Mouse (Mus musculus) stomach, postnatal 0 days (tissue): ENCODE measurements around the gene Cdkn2a. TPM values are rescaled to one million over a fixed set of nuclear protein-coding genes. Genes with fewer than 3 reads are reported as not detected.

ENCODE experiments used
- ATAC-seq: fragments of 200-750 bp; cut with Nextera tagmentation; 2 replicates; pipeline ENCODE4 v1.8.0; 2017; ENCODE audit not compliant: low FRiP score, low TSS enrichment
- DNase-seq: peaks from one replicate; pipeline ENCODE4 v3.0.0-alpha.2; 2016; ENCODE audit warnings: low spot score
- H3K27ac ChIP-seq: fragments of 300-500 bp; sonication (generic); replicated peaks from 2 replicates; pipeline ENCODE4 v1.5.1; 2014; ENCODE audit warnings: mild to moderate bottlenecking, control low read depth
- H3K27me3 ChIP-seq: fragments of 300-500 bp; sonication (generic); 2 replicates; pipeline ENCODE4 v1.6.1; 2014; ENCODE audit warnings: low read length; ENCODE audit not compliant: control insufficient read depth, insufficient read depth
- H3K36me3 ChIP-seq: fragments of 300-500 bp; sonication (generic); 2 replicates; pipeline ENCODE4 v1.6.1; 2014; ENCODE audit warnings: low read length, mixed read lengths; ENCODE audit not compliant: control insufficient read depth, insufficient read depth
- H3K4me1 ChIP-seq: fragments of 300-500 bp; sonication (generic); replicated peaks from 2 replicates; pipeline ENCODE4 v1.6.1; 2014; ENCODE audit warnings: antibody characterized with exemption; ENCODE audit not compliant: control insufficient read depth, insufficient read depth
- H3K4me2 ChIP-seq: fragments of 300-500 bp; sonication (generic); replicated peaks from 2 replicates; pipeline ENCODE4 v1.6.1; 2014; ENCODE audit warnings: low read depth, mild to moderate bottlenecking, control low read depth, moderate library complexity
- H3K4me3 ChIP-seq: fragments of 300-500 bp; sonication (generic); 2 replicates; pipeline ENCODE4 v1.5.1; 2014; ENCODE audit warnings: low read depth, low read length, control low read depth
- H3K9ac ChIP-seq: fragments of 300-500 bp; sonication (generic); 2 replicates; pipeline ENCODE4 v1.6.1; 2014; ENCODE audit warnings: mild to moderate bottlenecking, low read length, control low read depth, mixed read lengths
- H3K9me3 ChIP-seq: fragments of 300-500 bp; sonication (generic); 2 replicates; pipeline ENCODE4 v1.6.1; 2016; ENCODE audit warnings: low read length; ENCODE audit not compliant: control insufficient read depth
- CTCF ChIP-seq: IDR thresholded peaks from 2 replicates; pipeline ENCODE4 v1.5.1; 2016; ENCODE audit warnings: antibody characterized with exemption, low read depth, mild to moderate bottlenecking, moderate library complexity
- EP300 ChIP-seq: optimal IDR thresholded peaks from 2 replicates; pipeline ENCODE3; 2016; ENCODE audit warnings: antibody characterized with exemption
- WGBS: fragments of 180-500 bp; shearing (Covaris S2); extraction: QIAGEN DNeasy Blood & Tissue Kit; methylation state at CpG from one replicate; pipeline ENCODE4 v1.1.7; 2014; 5-methylcytosine and 5-hydroxymethylcytosine counted together
- polyA plus RNA-seq: library from polyadenylated mRNA; unstranded; fragments of >200 nt; fragmentation: Nextera tagmentation; extraction: Ambion mirVana; gene quantifications from 2 replicates; pipeline ENCODE4 v1.2.1, GENCODE M21; 2015

Cdkn2a gene
- polyA plus RNA-seq, 1 experiment from 2014 or later = not detected

GRCm38 (mm10) chr4:89274829-89275548 is 19.5 kb downstream of the Cdkn2a start:
- no peaks in the 10 kb centered on the region for H3K4me1 ChIP-seq
- H3K9ac ChIP-seq = no peak overlapping the region
- TF ChIP-seq CTCF = no peak
- TF ChIP-seq EP300 = no peak
- no peak for DNase-seq
- peaks cover 50% of the 10 kb centered on the region for H3K27me3 ChIP-seq
- H3K4me2 ChIP-seq = no peak overlapping the region
- ATAC-seq = no peak
- no peaks in the 10 kb centered on the region for H3K9me3 ChIP-seq
- no peak overlapping the region for H3K27ac ChIP-seq
- no peak overlapping the region for H3K4me3 ChIP-seq
- 2% methylated on average over 24 of the region's 24 CpGs for WGBS
- H3K36me3 ChIP-seq = no peaks in the 10 kb centered on the region

DNA sequence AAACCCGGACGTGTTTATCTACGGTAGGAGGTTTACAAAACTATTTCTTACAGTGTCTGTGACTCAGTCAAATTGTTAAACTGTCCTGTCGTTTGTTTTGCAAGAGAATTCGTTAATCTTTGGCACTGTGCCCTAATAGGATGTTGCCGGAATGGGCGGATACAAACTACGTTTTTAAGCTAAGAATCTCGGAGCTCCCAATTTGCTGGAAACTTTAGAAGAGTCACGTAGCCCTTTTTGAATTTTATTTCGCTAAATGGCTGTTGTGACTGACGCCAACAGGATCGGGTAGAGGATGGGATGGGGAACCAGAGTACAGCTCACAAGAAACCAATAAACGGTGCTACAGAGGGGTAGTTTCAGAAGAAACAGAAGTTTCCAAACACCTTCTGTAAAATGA is 20.4 kb downstream of the Cdkn2a start:
- Histone ChIP-seq H3K4me2 (no peak overlapping the region), H3K27me3 (peaks cover 43% of the 10 kb centered on the region), H3K27ac (no peak overlapping the region), H3K36me3 (no peaks in the 10 kb centered on the region), H3K4me1 (no peaks in the 10 kb centered on the region), H3K9me3 (no peaks in the 10 kb centered on the region), H3K9ac (no peak overlapping the region), H3K4me3 (no peak overlapping the region)
- DNase-seq (no peak), ATAC-seq (no peak)
- no peak for TF ChIP-seq EP300
- no peak for TF ChIP-seq CTCF
- WGBS = 3% methylated on average over 14 of the region's 14 CpGs

DNA sequence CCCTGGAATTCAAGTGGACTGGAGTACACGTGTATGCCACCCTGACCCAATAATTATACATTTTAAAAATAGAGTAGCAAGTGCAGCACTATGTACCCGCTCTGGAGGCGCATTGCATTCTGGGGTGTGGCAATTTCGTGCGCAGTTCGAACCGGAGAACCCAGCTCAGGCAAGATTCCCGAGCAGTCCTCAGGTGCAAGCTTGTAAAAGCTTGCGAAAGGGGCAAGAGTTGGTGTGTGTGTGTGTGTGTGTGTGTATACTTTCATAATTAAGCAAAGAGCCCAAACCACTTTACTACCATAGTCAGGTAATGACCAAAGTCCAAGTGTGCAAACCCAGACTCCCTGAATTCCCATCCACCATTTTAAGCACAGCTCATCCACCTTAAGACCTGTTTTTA is 20.9 kb downstream of the Cdkn2a start:
- Histone ChIP-seq H3K4me2 (no peak overlapping the region), H3K4me1 (no peaks in the 10 kb centered on the region), H3K4me3 (no peak overlapping the region), H3K9me3 (no peaks in the 10 kb centered on the region), H3K36me3 (no peaks in the 10 kb centered on the region), H3K27ac (no peak overlapping the region), H3K27me3 (peaks cover 38% of the 10 kb centered on the region), H3K9ac (no peak overlapping the region)
- ATAC-seq = peak; percentile 51; the same call in 1 of the 2 replicates
- DNase-seq = no peak
- TF ChIP-seq EP300 (no peak), CTCF (no peak)
- under 1% methylated on average over 9 of the region's 9 CpGs for WGBS

DNA sequence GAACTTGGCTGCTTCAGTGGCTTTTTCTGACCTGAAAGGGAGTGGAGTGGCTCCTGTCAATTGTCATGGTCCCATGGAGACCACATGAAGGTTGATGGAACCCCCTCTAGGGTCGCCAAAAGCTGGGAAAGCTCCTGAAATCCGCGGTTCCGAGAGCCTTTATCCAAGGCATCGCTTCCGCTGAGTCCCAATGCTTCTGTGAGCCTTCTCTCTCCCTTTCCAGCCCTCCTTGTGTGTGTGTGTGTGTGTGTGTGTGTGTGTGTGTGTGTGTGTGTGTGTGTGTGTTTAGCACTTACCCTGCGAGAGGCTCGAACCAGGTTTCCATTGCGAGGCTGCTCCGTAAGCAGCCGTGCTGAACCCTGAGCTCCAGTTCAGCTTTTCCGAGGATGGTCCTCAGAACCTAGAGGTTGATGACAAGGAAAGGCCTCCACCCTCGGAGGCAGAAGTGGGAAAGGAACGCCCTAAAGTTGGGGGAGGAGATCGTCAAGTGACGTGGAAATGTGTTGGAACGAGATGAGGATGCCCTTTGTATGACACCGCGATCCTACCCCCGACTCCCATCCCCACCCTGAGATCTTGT is 21.4 kb downstream of the Cdkn2a start:
- Histone ChIP-seq H3K27me3 (peaks cover 36% of the 10 kb centered on the region), H3K9me3 (no peaks in the 10 kb centered on the region), H3K4me3 (no peak overlapping the region), H3K27ac (no peak overlapping the region), H3K9ac (no peak overlapping the region), H3K36me3 (no peaks in the 10 kb centered on the region), H3K4me2 (no peak overlapping the region), H3K4me1 (no peaks in the 10 kb centered on the region)
- TF ChIP-seq EP300 = no peak
- TF ChIP-seq CTCF = no peak
- DNase-seq (no peak), ATAC-seq (no peak)
- 3% methylated on average over 20 of the region's 20 CpGs for WGBS

GRCm38 (mm10) chr4:89272101-89272718 is 22.2 kb downstream of the Cdkn2a start:
- H3K4me1 ChIP-seq = no peaks in the 10 kb centered on the region
- H3K4me2 ChIP-seq = no peak overlapping the region
- H3K27ac ChIP-seq = no peak overlapping the region
- WGBS = 6% methylated on average over 18 of the region's 18 CpGs
- ATAC-seq = no peak
- peaks cover 28% of the 10 kb centered on the region for H3K27me3 ChIP-seq
- TF ChIP-seq EP300 (no peak), CTCF (no peak)
- DNase-seq = no peak
- H3K36me3 ChIP-seq = no peaks in the 10 kb centered on the region
- no peaks in the 10 kb centered on the region for H3K9me3 ChIP-seq
- H3K9ac ChIP-seq = no peak overlapping the region
- H3K4me3 ChIP-seq = no peak overlapping the region

- no peaks in the 10 kb centered on the region for H3K36me3 ChIP-seq
- WGBS = 67% methylated on average over 1 of the region's 1 CpGs
- no peak for TF ChIP-seq EP300
- TF ChIP-seq CTCF = no peak
- H3K4me2 ChIP-seq = no peak overlapping the region
- no peak overlapping the region for H3K9ac ChIP-seq
- no peaks in the 10 kb centered on the region for H3K9me3 ChIP-seq
- H3K27ac ChIP-seq = no peak overlapping the region
- H3K4me1 ChIP-seq = no peaks in the 10 kb centered on the region
- H3K27me3 ChIP-seq = no peaks in the 10 kb centered on the region
- ATAC-seq (no peak), DNase-seq (no peak)
- no peak overlapping the region for H3K4me3 ChIP-seq
These were observed 36.7 kb downstream of the Cdkn2a start for GRCm38 (mm10) chr4:89257768-89258167.
